Mouse (Mus musculus): ENCODE data around the gene Prdx5.

- TF ChIP-seq CTCF (IDR thresholded peaks at IDR 0.05) (no peak), POLR2A (IDR thresholded peaks at IDR 0.05; ENCODE audit: insufficient read depth, low read depth, low read length) (no peak), EP300 (IDR thresholded peaks at IDR 0.05; ENCODE audit: insufficient read depth, low read depth, low read length) (no peak)
These were observed 885 bp downstream of the Prdx5 start for GRCm38 (mm10) chr19:6909021-6909420.

All from heart, adult 2 months (tissue).